Mouse (Mus musculus): ENCODE measurements around the gene Tex35.

The Tex35 gene

DNA sequence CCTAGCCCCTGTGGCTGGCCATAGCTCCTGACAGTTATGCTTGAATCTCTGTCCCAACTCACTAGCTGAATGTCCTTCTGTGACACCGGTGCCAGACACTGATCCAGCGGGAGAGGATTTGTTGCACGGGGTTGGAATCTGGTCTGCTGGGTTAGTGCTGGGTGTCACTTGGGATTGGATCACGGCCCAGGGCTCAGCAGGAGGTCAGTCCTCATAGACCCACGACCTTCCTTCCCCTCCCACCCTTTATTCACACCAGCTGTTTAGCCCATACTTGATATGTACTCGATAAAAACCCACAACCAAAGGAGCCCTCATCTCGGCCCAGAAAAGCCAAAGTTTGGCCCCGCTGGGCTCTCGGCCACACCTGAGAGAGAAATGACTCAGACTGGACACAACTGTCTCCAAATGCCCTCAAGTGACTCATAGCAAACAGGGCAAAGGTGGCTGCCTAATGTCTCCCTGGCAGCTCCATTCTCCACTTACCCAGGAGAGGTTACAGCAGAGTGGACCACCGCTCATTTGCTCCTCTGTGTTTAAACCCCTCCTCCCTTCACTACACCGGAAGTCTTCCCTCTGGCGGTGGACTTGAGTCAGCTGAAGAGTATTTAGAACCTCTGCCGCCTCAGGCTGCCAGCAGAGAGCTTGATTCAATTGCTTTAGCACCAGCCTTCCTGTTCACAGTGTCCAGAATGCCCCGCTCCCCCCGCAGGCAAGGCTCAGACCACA lies 27.2 kb downstream of the Tex35 start:
- DNase-seq (ENCODE audit: low spot score): peak; percentile 21

- DNase-seq (ENCODE audit: low spot score): no peak
Observed at GRCm38 (mm10) chr1:157080071-157080470, 28.4 kb downstream of the Tex35 start.

DNA sequence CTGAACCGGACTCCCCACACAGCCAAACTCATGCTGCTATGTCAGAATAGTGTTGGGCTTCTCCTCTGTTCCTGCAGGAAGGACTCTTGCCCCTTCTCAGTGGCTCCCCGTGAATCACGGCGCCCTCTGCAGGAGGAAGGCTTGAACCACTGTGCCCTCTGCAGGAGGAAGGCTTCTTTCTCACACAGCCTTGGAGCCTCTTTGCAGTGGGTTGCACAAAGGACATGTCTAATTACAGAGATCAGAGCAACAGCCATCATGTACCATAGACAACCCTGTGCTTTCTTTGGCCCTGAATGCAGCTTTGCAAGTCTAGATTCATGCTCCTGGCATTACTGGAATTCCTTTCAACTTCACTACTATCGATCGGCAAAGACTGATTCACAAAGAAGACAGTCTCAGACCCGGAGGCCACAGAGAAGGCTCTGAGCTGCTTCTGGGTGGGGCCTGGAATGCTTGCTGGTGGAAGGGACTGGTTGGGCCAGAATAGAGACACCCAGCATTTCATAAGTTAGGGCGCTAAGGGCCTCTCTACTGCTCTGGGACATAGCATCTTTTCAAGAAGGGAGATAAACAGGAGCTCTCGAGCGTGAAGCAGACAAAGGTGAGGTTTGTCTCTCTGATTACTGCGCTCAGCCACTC lies 29.0 kb downstream of the Tex35 start:
- peak; percentile 30 for DNase-seq (ENCODE audit: low spot score)

DNA sequence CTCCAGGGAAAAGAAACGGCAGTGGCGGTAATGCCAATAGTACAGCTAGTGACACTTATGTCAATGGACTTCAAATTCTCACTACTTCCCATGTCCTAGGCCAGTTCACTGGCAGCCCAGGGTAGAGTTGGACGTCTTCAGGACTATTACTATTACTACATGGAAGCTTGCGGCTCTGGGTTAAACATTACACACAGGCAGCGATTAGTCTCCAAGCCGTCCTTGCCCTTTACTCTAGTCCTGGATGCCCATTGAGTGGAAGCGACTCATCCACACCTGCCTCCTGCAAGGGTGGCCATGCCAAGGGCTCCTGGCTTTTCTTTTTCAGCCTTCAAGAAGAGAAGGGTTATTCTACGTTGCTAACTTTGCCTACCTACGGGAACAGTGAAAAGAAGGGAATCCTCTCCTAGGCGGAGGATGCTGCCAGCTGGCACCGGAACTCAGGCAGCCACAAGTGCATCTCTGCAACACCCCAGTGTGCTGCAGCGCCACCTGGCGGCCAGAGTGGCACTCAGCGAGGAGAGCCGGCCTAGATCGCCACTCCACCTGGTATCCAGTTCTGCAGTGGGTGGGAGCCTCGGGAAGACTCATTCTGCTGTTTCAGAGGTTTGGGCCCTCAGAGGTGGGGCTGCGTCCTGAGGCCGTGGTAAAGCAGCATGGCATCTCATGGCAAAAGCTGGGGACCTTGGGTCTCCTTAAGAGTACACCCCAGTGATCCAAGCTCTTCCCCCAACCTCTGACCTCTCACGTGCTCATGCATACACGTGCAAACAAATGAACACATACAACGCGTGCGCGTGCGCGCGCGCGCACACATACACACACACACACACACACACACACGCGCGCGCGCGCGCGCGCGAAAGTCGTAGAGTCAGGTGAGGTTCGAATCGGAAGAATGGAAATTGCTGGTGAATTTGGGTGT lies 31.4 kb downstream of the Tex35 start:
- peak; percentile 59 for DNase-seq (ENCODE audit: low spot score)

- DNase-seq (ENCODE audit: low spot score): peak; percentile 66
Observed at GRCm38 (mm10) chr1:157076257-157076656, 32.2 kb downstream of the Tex35 start.

DNA sequence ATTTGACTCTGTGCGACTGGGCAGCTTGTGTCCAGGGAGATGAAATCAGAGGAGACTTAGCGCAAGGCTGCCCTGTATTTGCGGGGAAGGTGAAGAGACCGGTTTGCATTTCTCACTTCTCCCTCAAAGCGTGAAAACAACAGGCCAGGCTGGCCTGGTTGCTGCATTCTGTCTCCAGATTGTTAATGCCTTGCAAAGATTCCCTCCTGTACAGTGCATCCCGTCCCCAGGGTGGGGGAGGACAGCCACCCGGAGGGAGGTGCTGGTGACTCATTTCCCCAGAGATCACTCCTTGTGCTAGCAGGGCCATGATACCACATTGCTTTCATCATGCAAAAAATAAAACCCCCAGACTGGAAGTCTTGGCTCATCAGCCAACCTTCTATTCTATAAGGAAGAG lies 33.5 kb downstream of the Tex35 start:
- no peak for DNase-seq (ENCODE audit: low spot score)

DNA sequence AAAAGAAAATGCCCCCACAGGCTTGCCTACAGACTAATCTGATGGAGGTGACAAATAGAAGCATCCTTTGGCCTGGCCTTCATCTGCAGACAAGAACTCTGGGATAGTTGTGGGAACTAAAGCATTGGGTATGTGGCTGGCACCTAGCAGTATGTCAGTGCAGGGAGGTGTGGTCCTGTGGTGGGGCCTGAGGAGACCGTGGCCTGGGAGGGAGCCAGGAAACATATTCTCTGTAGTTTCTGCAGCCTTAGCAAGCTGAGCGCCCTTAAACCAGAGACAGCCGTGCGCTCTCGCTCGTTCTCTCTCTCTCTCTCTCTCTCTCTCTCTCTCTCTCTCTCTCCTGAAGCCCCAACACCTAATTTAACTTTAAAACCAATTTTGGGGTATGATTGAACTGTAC lies 34.1 kb downstream of the Tex35 start:
- DNase-seq (ENCODE audit: low spot score): no peak

DNA sequence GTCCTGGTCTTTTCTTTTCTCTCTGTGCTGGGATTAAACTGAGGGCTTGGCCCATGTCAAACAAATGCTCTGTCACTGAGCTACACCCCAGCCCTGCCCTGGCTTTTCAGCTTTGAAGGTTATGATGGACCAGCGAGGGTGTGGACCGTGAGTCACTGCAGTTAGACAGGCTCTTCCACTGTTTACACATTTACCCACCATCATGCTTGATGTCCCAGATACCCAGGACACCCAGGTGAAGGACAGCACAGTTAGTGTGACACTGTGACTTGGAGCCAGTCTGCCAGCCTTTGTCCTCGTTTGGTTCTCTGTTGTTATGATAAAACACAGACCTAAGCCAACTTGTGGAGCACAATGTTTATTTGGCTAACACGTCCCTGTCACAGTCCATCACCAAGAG lies 34.9 kb downstream of the Tex35 start:
- DNase-seq (ENCODE audit: low spot score): no peak

GRCm38 (mm10) chr1:157069181-157069828 lies 39.2 kb downstream of the Tex35 start:
- DNase-seq (ENCODE audit: low spot score): no peak

DNA sequence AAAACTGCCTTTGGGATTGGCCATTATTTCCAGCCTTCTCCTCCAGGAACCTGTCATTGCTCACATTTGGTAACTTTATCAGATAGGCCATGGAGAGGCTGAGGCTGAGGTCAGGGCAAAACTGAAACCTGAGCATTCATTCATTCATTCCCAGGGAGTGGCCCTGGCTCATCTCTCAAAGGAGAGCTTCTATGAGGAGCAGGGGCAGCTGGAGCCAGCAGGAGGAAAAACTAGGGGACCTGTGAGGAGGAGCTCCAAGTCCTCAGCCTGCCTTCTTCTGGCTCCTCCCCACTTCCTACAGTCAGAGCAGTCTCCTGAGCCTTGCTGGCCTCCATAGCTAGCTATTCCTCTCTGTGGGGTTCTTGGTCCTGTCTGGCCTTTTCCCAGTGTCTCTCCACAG lies 40.2 kb downstream of the Tex35 start:
- no peak for DNase-seq (ENCODE audit: low spot score)

DNA sequence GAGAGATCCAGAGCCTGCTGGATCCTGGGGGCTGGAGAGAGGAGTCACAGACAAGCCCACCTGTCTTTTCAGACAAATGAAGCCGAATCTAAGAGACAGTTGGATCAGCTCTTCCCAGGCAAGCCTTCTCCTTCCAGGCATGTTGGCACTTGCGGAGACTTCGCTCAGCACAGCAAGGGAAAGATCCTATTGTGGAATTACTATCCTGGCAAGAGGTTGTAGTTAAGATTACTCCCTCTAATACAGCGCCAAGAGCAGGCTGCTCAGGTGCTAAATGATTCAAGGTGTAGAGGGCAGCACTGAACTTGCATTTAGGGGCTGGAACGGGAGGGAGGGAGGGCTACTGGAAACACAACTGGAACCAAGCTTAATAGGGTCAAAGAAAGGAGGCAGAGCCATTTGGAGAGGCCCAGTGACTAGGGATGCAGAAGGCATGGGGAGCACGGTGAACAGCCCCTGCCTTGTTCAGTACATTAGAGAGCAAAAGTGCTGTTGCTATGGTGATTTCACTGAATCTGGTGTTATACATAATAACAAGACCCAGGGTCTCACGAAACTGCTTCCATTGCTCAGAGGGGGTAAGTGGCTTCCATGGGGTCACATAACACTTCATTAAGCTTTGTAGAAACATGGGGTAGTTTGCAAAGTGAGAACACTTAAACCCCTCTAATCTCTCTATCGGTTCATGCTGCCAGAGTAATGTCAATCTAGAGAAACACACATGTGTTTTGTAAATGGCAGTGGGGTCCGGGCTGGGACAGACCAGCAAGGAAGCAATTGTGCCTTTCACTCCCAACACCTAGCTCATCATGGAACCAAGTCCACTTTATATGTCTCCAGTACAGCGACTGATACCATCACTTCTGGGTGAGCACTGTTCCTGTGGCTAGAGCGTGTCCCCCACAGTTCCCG lies 42.4 kb downstream of the Tex35 start:
- DNase-seq (ENCODE audit: low spot score): no peak

DNA sequence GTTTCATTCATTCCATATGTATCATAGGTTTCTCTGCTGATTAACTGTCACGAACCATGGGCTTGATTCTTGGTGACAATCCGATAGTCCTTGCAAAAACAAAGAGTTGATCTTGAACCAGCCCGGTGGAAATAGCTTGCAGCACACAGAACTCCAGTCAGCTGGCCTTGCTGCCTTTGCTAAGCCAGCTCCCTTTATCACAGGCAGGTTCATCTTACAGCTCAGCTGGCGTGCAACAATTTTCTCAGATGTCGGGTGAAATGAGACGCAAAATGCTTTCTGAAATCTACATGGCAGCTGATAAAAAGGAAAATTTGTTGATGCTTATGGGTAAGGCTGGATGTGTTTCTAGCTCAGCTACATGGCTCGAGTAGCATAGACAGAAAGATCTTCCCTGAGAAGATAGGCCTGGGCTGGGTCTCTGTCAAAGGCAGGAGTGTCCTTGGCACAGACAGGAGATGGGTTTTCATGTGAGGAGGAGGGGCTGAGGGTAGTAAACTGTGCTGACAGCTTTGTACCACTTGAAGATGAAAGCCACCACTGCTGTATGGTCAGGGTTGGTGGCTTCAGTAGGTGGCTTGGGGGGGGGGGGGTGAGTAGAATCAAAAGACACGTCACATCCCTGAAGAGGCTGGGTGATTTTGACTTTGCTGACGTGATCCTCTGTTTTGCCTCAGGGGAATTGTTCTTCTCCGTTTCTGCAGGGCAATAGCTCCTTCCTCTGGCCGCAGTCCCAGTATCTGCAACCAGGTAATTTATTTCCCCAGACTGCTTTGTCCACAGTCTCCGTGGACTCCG lies 45.0 kb downstream of the Tex35 start:
- DNase-seq (ENCODE audit: low spot score): no peak

DNA sequence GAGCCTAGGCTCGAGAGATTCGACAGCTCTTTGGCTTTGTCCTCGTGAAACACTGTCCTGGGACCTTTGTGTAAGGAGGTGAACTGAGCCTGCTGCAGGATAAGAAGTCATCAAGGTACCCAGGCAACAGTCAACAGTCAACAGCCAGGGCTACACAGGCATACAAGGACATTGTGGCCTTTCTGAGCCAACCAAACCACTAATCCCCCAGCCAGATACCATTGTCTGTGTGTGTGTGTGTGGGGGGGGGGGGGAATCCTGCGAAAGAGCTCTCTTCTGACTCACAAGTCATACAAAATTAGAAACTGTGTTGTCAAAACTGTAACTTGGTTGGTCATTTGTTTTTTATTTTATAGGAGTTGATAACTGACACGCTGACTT lies 46.0 kb downstream of the Tex35 start:
- no peak for DNase-seq (ENCODE audit: low spot score)

- DNase-seq (ENCODE audit: low spot score): no peak
Observed at GRCm38 (mm10) chr1:157061800-157062444, 46.6 kb downstream of the Tex35 start.

GRCm38 (mm10) chr1:157061170-157061569 lies 47.3 kb downstream of the Tex35 start:
- DNase-seq (ENCODE audit: low spot score): no peak

GRCm38 (mm10) chr1:157060441-157061135 lies 47.9 kb downstream of the Tex35 start:
- DNase-seq (ENCODE audit: low spot score): no peak

GRCm38 (mm10) chr1:157055901-157056300 lies 52.6 kb downstream of the Tex35 start:
- no peak for DNase-seq (ENCODE audit: low spot score)

DNA sequence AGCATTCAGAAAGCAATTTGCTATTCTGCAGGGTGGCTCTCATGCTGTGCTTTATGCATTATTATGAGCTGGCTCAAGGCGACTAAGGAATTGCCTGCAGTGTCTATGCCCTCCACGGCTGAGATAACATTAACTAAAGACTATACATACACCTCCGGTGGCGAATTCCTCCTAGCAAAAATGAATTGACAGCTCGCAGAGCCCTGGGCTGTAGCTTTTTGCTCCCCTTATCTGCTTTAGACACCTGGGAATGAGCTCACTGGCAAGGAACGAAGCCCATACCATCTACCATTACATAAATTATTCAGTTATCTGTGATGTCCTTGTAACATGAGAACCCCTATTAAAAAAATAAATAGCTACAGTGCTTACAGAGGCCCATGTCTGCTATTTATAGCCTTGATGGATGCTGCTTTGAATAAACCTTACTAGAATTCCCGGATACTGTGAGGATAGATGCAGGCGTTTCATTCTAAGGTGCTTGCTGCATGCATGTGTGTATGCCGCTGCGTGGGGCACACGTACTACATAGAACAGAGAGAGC lies 53.1 kb downstream of the Tex35 start:
- no peak for DNase-seq (ENCODE audit: low spot score)

- no peak for DNase-seq (ENCODE audit: low spot score)
Observed at GRCm38 (mm10) chr1:157054659-157055058, 53.8 kb downstream of the Tex35 start.

All from adipocyte (in vitro differentiated cells).